Mouse (Mus musculus) liver, adult (tissue): ENCODE data around the gene Nf2.

ENCODE experiments used
- GATA4 ChIP-seq: IDR thresholded peaks from 2 replicates; pipeline ENCODE4 v1.6.1; 2014; ENCODE audit warnings: mild to moderate bottlenecking, low read length; ENCODE audit not compliant: insufficient replicate concordance

The Nf2 gene

GRCm38 (mm10) chr11:4854181-4854580, 4.8 kb upstream of the Nf2 start:
- no peak for TF ChIP-seq GATA4

DNA sequence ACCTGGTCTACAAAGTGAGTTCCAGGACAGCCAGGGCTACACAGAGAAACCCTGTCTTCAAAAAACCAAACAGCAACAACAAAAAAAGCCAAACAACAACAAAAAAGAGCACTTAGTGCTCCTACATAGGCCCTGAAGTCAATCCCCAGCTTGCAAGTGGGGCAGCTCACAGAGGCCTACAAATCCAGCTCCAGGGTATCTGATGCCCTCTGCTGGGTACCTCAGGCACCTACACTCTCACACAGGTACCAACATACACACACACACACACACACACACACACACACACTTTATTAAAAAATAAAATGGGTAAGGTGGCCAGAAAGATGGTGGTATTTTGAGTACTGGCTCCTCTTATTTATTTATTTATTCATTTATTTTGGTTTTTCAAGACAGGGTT, 3.7 kb upstream of the Nf2 start:
- no peak for TF ChIP-seq GATA4

- TF ChIP-seq GATA4, result no peak
These were observed 1.1 kb upstream of the Nf2 start for GRCm38 (mm10) chr11:4850404-4850803.

GRCm38 (mm10) chr11:4848483-4849248, 670 bp downstream of the Nf2 start:
- TF ChIP-seq GATA4, result no peak

DNA sequence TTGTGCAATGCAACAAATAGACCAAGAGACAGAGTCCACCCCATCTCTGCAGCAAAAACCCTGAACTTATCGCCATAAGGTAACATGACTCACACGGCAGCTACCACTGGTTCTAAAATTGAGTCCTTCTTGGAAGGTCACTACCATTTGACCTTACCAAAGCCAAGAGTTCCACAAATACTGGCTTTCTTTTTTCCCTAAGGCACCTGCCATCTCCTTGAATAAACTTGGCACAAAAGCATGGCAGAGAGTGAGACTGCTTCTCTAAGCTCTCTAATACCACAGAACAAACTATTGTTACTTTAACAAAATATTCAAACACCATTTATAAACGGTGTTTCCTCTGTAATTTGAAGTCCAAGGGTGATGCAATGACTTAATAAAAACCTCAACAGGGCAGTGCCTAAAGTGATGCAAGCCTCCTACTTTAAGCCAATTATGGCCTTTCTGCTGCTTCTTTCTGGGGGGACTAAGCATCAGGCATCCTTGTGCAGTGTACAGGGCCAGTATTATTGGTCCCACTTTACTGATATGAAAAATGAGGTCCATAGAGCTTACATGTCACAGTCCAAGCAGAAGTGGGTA, 8.3 kb downstream of the Nf2 start:
- TF ChIP-seq GATA4, result no peak

GRCm38 (mm10) chr11:4838235-4838634, 11.1 kb downstream of the Nf2 start:
- TF ChIP-seq GATA4, result no peak

DNA sequence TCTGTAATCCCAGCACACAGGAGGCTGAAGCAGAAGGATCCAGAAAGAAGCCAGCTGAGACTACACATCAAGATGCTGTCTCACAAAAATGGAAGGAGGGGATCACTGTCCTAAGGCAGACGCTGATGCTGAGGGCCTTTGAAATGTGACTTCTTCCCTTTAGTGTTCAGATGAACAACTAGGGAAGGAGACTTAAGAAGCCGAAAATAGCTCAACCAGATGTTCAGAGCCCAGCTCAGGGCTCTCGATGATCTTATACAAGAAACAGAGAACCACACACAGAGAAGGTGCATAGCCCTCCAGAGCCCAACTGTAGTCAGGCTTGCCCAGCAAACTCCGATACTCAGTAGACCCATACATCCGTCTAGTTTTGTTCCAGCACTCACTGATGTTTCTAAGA, 12.0 kb downstream of the Nf2 start:
- TF ChIP-seq GATA4, result no peak

GRCm38 (mm10) chr11:4836755-4837154, 12.6 kb downstream of the Nf2 start:
- no peak for TF ChIP-seq GATA4

DNA sequence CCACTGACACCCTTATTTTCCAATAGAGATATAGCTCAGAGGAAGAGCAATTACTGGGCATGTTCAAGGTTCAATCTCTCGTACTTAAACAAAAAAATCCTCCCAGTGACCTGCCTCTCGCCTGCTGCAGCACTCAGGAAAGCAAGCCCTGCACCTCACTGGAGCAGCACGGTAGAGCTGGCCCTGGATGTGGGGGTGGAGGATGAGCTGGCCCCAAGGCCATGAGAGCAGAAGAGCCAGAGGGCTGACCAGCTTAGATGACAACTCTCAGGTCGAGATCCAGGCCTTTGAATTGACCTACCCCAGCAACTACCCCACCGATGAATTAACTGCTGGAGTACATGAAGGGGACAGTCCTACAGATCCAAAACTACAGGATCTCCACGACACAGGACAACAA, 13.9 kb downstream of the Nf2 start:
- TF ChIP-seq GATA4, result no peak

DNA sequence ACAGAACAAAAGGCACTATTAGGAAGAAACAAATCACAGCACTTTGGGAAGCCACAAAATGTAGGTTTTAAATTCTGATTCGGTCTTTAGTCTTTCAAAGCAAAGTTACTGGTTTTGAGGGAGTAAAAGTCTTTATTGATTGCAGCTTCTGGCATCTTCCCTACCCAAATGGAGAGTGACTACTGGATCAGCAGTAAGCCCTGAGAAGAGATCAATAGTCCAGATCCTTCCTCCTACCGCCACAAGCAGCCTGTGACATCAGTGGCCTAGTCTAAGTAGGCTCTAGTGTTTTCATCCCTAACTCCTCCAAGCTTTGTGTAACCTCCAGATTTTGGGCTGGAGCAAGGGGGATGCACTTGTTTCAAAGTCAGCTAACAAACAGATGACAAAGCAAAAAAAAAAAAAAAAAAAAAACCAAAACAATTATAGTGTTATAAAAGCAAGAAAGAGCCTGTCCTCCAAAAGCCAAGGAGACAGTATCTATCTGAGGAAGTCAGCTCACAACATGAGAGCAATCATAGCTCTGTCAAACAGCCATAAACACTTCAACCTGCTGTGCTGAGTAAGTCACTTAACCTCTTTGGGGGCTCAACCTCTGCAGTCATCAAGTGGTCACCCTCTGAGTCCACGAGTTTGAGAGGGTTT, 15.9 kb downstream of the Nf2 start:
- TF ChIP-seq GATA4, result no peak

DNA sequence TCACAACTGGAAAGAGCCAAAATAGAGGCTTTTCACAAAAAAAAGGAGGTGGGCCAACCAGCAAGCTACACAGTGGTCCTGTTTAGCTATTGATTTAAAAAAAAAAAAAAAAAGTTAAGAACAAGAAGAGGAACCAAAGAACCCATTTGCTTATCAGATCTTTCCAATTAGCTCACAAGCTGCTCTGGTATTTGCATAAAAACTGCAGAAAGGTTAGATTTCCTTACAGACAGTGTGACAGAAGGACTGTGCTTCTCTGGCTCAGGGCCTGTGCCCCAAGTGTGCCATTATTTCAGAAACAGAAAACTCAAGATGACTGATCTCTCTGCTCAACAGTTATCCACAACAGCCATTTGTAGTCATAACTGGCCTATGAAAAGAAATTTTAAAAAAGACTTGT, 18.3 kb downstream of the Nf2 start:
- TF ChIP-seq GATA4, result no peak

DNA sequence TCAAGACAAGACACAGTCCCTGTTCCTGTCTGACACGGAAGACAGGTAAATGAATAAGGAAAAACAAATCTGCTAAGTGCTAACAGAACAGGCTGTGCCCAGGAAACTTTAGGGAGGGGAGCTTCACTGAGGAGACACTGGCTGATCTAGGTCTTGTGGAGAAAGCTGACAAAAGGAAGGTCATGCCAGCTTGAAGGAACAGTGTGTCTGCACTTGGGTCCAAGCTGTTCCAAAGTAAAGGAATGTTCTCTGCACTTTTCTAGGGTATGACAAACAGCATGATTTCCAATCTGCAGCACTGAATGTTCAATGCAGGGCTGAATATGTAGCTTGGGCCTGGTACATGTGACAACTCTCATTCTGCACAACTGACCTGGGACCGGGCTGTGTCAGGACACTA, 21.4 kb downstream of the Nf2 start:
- TF ChIP-seq GATA4, result no peak

GRCm38 (mm10) chr11:4827340-4827739, 22.0 kb downstream of the Nf2 start:
- no peak for TF ChIP-seq GATA4

GRCm38 (mm10) chr11:4826152-4826778, 23.1 kb downstream of the Nf2 start:
- no peak for TF ChIP-seq GATA4

- no peak for TF ChIP-seq GATA4
These were observed 25.6 kb downstream of the Nf2 start for GRCm38 (mm10) chr11:4823655-4824312.
